Mouse (Mus musculus): ENCODE results near the gene Col9a1.

DNA sequence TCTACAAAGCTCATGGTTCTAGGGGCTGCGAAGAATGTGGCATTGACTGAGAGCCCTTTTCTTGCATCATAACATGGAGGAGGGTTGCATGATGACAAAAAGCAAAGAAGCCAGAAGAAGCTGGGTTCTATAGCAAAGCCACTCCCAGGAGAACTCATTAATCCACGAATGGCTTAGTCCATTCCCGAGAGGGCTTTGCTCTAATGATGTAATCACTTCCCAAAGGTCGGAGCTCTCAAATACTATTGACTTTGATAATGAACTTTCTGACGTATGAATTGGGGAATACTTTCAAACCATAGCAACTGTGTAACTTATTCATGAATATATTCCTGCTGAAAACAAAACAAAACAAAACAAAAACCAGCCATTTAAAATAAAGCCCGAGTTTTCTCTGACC lies 49.5 kb upstream of the Col9a1 start:
- TF ChIP-seq POLR2A (IDR thresholded peaks at IDR 0.05; ENCODE audit: low read depth, low read length): no peak
- TF ChIP-seq CTCF (IDR thresholded peaks at IDR 0.05; ENCODE audit: extremely low read depth, insufficient read depth, insufficient read length, insufficient replicate concordance): no peak

Measured in spleen, adult 2 months (tissue).